Mouse (Mus musculus) ES-E14 (cell line): ENCODE data around the gene Pou2f2.

Source experiments
- HCFC1 ChIP-seq: IDR thresholded peaks from 2 replicates; pipeline ENCODE4 v1.6.1; 2012; ENCODE audit warnings: low read length, inconsistent platforms, borderline replicate concordance; ENCODE audit not compliant: insufficient read depth
- MAFK ChIP-seq: IDR thresholded peaks from 2 replicates; pipeline ENCODE4 v1.6.1; 2014; ENCODE audit warnings: mild to moderate bottlenecking, low read depth, low read length, inconsistent platforms; ENCODE audit not compliant: insufficient read depth
- ZC3H11A ChIP-seq: IDR thresholded peaks from 2 replicates; pipeline ENCODE4 v1.6.1; 2012; ENCODE audit warnings: low read depth, mild to moderate bottlenecking, inconsistent platforms, low read length, borderline replicate concordance
- ZNF384 ChIP-seq: IDR thresholded peaks from 2 replicates; pipeline ENCODE4 v1.6.1; 2012; ENCODE audit warnings: low read depth, low read length, inconsistent platforms

- TF ChIP-seq ZNF384 (no peak), MAFK (no peak), ZC3H11A (no peak), HCFC1 (no peak)
Observed at GRCm38 (mm10) chr7:25063346-25063745, 116.2 kb downstream of the Pou2f2 start.
